Mouse (Mus musculus): ENCODE results near the gene Ptprd.

Ptprd gene

GRCm38 (mm10) chr4:76913532-76914150 is 1298.1 kb downstream of the Ptprd start:
- DNase-seq (ENCODE audit: low read depth, low spot score) = no peak

- DNase-seq (ENCODE audit: low read depth, low spot score) = no peak
These were observed 1310.1 kb downstream of the Ptprd start for GRCm38 (mm10) chr4:76901692-76902091.

DNA sequence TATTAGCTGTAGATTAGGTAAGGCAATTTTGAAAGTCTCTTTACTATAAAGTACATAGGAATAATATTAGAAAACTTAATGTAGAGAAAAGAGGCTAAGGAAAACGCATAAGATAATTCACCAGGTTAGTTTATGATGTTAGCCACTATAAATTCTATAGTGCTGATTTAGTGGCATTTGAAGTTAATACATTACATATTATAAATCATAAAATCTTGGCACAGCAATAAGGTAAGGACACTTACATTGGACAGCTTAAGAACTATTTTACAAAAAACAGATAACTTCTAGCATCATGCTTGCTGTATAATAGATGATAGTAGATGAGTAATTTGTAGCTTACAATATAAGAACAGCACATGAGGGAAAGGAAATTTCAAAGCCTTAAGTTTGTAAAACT is 1322.1 kb downstream of the Ptprd start:
- DNase-seq (ENCODE audit: low read depth, low spot score) = no peak

DNA sequence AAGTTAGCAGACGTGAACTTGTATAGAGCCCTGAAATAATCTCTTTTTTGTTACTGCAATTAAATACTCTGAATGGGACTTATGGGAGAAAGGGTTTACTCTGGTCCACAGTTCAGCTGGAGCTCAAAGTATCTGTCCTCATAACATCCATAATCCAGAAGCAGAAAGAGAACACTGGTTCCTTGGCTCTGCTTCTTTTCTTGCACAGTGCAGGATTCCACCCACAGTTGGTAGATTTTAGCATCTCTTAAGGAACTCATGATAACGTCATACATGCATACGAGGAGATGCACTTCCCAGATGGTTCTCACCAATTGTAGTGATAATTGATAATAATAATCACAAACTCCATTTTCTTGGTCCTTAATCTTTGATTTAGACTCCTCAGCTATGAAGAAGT is 1330.2 kb downstream of the Ptprd start:
- no peak for DNase-seq (ENCODE audit: low read depth, low spot score)

- DNase-seq (ENCODE audit: low read depth, low spot score) = no peak
These were observed 1340.8 kb downstream of the Ptprd start for GRCm38 (mm10) chr4:76870971-76871370.

- no peak for DNase-seq (ENCODE audit: low read depth, low spot score)
These were observed 1346.2 kb downstream of the Ptprd start for GRCm38 (mm10) chr4:76865585-76865984.

GRCm38 (mm10) chr4:76846265-76846664 is 1365.5 kb downstream of the Ptprd start:
- DNase-seq (ENCODE audit: low read depth, low spot score) = no peak

GRCm38 (mm10) chr4:76839016-76839415 is 1372.7 kb downstream of the Ptprd start:
- no peak for DNase-seq (ENCODE audit: low read depth, low spot score)

DNA sequence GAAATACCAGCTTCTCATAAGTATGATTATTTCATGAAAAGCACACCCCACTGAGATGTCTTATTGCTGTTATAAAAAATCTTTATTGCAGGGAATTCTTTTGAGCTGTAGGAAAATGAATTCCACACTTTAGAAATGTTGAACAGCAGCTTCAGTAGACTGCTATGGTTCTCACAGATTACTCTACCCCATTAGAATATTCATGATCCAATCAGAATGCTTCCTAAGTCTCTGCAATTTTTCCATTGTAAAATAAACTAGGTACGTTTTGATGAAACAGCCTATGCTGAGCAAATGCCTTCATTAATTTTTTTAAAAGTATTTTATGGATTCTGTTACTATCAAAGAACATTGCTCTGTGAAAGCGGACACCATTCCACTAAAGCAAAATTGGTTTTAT is 1399.6 kb downstream of the Ptprd start:
- DNase-seq (ENCODE audit: low read depth, low spot score) = no peak

GRCm38 (mm10) chr4:76802708-76803107 is 1409.1 kb downstream of the Ptprd start:
- DNase-seq (ENCODE audit: low read depth, low spot score) = no peak

DNA sequence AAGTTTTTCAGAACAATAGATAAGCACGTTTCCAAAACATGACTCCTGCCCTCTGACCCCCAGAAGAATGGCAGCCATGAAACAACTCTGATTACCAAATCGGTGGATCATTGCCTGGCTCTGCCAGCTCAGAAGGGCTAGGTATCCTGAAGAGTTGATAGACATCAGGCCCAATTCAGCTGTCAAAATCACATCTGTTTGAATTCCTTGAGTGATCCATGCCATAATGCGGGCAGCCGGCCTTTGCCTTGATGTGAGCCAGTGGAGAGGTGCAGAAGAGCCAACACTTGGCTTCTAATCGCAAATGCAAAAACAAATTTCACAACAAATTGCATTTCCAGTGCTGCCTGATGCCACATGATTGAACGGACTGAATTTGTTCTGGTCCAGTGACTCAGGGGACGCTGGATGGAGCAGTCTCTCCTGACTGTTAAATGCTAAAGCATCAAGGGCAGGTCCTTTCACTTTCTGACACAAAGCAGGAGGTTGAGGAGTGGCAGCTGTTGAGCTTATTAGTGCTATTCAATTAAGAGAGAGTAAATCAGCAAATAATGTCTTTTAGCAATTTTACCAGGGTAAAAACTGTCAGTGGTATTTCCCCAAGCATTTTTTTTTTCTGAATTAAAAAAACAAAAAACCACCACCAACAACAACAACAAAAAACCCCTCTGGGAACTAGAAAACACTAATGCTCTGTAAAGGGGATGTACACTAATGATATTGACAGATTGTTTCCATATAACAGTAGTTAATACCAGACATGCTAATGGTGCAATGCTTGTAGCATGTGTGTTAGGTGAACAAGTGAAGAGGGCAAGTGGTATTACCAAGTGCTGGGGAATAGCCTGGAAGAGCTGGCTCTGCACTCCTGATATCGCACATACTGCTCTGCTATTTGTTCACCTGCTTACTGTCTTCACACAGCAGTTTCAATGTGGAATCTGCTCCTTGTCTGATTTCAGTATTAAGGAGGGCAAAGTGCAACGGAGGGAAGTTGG is 1413.5 kb downstream of the Ptprd start:
- DNase-seq (ENCODE audit: low read depth, low spot score) = no peak

DNA sequence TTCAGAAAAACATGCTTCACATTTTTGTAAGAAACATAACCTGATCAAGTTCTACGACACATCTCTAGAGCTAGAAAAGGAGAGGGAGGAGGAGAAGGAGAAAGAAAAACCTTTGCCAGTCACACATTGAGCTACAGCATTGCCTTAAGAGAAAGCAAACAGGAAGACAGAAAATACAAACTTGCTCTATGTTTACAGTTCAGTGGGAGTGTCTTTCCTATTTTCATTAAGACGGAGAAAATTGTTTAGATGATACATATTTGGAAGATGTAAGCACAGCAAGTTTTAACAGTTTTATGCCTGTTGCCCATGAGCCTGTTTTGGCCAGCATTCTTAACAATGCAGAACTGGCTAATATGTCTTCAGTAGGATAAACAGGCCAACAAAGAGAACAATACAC is 1426.4 kb downstream of the Ptprd start:
- DNase-seq (ENCODE audit: low read depth, low spot score) = no peak

DNA sequence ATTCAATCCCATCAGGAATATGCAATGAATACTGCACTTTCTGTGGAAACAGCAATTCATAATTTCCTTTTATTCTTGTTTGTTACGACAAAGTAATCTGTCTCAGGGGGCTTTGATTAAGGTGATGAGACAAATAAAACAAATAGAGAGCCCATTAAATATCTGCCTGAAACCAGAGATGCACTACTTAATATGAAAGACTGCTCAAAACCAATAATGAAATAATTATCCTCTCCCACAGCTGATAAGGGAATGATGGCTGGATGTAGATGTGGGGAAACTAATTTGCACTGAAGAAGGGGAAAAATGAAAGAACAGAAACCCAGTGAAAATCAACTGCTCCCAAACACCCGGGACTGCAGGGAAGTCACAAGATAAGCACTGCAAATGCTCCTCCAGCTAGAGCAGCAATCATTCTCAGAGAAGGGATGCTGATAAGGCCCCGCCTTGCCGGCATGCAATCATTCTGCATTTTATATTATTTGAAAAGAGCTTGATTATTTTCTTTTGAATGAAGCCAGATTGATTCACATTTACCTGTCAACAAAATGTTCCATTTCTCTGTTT is 1432.1 kb downstream of the Ptprd start:
- DNase-seq (ENCODE audit: low read depth, low spot score) = no peak

DNA sequence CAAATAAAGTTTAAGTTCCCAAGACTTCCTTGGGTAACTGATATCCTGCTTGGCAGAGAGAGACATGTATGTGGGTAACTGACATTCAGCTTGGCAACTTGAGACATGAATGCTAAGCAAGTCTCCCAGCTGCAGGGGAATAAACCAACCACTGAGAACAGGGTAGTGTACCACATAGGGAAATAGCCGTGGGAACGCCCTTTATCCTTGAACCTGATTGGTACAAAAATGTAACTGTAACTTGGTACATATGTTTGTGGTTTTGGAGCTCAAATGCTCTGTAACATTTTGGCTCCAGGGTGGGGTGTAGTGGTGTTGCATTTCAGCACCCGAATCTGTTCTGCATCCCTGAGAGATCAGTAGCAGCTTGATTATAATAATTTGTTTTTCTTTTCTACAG is 1444.8 kb downstream of the Ptprd start:
- DNase-seq (ENCODE audit: low read depth, low spot score) = no peak

DNA sequence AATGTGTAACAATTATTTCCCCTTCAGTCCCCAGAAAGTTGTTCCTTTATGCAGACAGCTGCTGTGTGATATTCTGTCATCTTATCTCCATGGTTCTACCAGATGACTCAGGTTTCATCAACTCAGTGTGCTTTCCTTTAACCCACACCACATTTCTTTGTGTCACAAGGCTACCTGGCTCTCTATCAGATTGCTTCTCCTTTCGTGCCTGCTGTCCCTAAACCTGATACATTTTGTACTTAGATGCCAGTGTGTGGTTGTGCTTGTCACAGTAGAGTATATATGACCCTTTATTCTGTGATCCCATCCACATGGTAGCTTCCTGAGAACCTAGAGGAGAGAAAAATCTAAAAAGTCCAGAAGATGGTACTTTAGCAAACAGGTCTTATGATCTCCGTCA is 1445.3 kb downstream of the Ptprd start:
- no peak for DNase-seq (ENCODE audit: low read depth, low spot score)

- no peak for DNase-seq (ENCODE audit: low read depth, low spot score)
These were observed 1461.1 kb downstream of the Ptprd start for GRCm38 (mm10) chr4:76750709-76751108.

DNA sequence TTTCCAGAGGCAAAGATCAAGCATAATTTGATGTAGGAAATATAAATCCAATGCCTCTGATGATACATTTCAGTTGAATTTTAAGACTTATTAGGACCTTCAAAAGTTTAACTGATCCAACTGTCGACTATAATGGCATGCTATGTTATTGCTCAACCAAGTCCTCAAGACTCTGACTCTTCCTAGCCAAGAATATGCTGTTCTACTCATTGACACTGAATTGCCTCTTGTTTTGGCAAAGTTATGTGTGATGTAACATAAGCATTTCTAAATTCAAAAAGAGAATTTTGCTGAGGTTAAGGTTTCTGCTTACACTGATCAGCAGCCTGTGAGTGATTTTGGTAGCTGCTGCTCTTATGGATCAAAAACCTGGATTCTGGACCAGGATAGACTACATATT is 1475.9 kb downstream of the Ptprd start:
- no peak for DNase-seq (ENCODE audit: low read depth, low spot score)

DNA sequence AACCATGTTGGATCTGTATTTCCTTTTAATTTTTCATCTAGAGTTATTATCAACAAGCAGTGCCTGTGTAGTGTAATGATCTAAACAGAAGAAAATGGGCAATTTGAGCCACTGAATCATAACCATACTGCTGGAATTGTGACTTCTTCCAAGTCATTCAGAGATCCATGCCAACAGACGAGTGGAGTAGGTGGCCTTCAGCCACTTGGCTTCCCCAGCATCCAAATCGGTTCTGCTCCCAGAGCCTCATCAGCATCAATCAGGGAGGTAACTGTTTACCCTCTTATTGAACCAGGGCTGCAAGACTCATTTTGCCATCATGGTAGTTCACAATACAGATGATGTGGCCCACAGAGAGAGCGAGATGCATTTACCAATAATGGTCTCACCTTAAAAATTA is 1536.0 kb downstream of the Ptprd start:
- DNase-seq (ENCODE audit: low read depth, low spot score) = no peak

DNA sequence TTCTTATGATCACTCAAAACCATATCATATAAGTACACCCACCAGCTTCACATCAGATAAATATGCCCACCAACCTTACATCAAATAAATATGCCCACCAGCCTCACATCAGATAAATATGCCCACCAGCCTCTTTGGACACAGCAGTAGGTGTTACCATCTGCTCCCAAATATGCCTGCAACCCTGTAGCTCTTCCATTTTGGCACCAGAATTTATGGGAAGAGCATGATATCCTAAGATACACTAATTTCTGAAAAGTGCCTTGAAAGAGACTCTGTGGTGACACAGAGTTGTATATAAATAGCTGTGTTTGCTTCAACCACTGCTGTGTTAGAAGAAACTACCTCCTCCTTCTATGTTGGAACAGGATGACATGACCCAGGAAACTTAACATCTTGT is 1538.5 kb downstream of the Ptprd start:
- no peak for DNase-seq (ENCODE audit: low read depth, low spot score)

DNA sequence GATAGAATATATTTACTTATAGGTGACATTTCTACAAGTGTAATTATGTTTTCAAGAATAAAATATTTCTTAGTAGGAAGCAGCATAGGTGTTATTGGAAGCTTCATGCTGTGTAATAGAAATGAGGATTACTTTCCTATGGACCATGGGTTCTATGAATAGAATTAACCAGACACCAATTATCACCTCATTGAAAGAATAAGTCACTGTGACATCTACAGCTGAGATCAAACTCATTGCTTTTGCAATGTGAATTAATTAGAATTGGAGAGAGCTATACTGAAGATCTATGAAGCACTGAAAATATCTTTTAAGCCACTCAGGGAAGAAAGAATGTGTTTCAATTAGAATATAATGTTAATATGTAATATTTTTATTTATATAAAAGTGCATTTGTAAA is 1539.1 kb downstream of the Ptprd start:
- no peak for DNase-seq (ENCODE audit: low read depth, low spot score)

GRCm38 (mm10) chr4:76661725-76662124 is 1550.0 kb downstream of the Ptprd start:
- no peak for DNase-seq (ENCODE audit: low read depth, low spot score)

GRCm38 (mm10) chr4:76660146-76660545 is 1551.6 kb downstream of the Ptprd start:
- DNase-seq (ENCODE audit: low read depth, low spot score) = no peak

GRCm38 (mm10) chr4:76656734-76657133 is 1555.0 kb downstream of the Ptprd start:
- DNase-seq (ENCODE audit: low read depth, low spot score) = no peak
